Mouse (Mus musculus) hindbrain, embryonic 15.5 days (tissue): Measurements from ENCODE around the gene Rpl18. TPM values are rescaled to one million over a fixed set of nuclear protein-coding genes. Genes with fewer than 3 reads are reported as not detected.
A peak's percentile ranks its signal among the peaks of the same experiment; 100 is the strongest.

Experiments used
- ATAC-seq: fragments of 200-750 bp; cut with Nextera tagmentation; 2 replicates; pipeline ENCODE4 v1.8.0; 2017; ENCODE audit warnings: low read depth, moderate number of reproducible peaks, moderate TSS enrichment; ENCODE audit not compliant: low FRiP score
- H3K27ac ChIP-seq: fragments of 300-500 bp; sonication (generic); replicated peaks from 2 replicates; pipeline ENCODE4 v1.5.1; 2015; ENCODE audit warnings: mild to moderate bottlenecking, inconsistent platforms
- H3K27me3 ChIP-seq: fragments of 300-500 bp; sonication (generic); 2 replicates; pipeline ENCODE4 v1.6.1; 2015; ENCODE audit warnings: control low read depth, inconsistent platforms
- H3K36me3 ChIP-seq: fragments of 300-500 bp; sonication (generic); 2 replicates; pipeline ENCODE4 v1.6.1; 2015; ENCODE audit warnings: control low read depth, inconsistent platforms
- H3K4me1 ChIP-seq: fragments of 300-500 bp; sonication (generic); replicated peaks from 2 replicates; pipeline ENCODE4 v1.6.1; 2015; ENCODE audit warnings: control low read depth, inconsistent platforms
- H3K4me2 ChIP-seq: fragments of 300-500 bp; sonication (generic); 2 replicates; pipeline ENCODE4 v1.6.1; 2015; ENCODE audit warnings: moderate library complexity, mild to moderate bottlenecking, inconsistent platforms
- H3K4me3 ChIP-seq: fragments of 300-500 bp; sonication (generic); 2 replicates; pipeline ENCODE4 v1.5.1; 2015; ENCODE audit warnings: mild to moderate bottlenecking, inconsistent platforms
- H3K9ac ChIP-seq: fragments of 300-500 bp; sonication (generic); 2 replicates; pipeline ENCODE4 v1.6.1; 2015; ENCODE audit warnings: inconsistent platforms
- H3K9me3 ChIP-seq: fragments of 300-500 bp; sonication (generic); 2 replicates; pipeline ENCODE4 v1.6.1; 2016; ENCODE audit warnings: control low read depth, inconsistent platforms
- WGBS: fragments of 180-500 bp; shearing (Covaris S2); methylation state at CpG from one replicate; pipeline ENCODE4 v1.1.7; 2015; 5-methylcytosine and 5-hydroxymethylcytosine counted together
- polyA plus RNA-seq: library from polyadenylated mRNA; unstranded; fragments of >200 nt; fragmentation: Nextera tagmentation; extraction: Ambion mirVana; gene quantifications from 2 replicates; pipeline ENCODE4 v1.2.1, GENCODE M21; 2015

The Rpl18 gene
- polyA plus RNA-seq, 1 experiment from 2014 or later = 528 TPM

- H3K4me2 ChIP-seq = peak overlapping the region; percentile 98
- peak overlapping the region; percentile 63 for H3K27ac ChIP-seq
- peaks cover 31% of the 10 kb centered on the region for H3K36me3 ChIP-seq
- no peaks in the 10 kb centered on the region for H3K9me3 ChIP-seq
- peaks cover 70% of the 10 kb centered on the region for H3K4me1 ChIP-seq
- ATAC-seq = no peak
- WGBS = 58% methylated on average over 14 of the region's 14 CpGs
- no peak overlapping the region; the same call in 1 of the 2 replicates for H3K9ac ChIP-seq
- no peak overlapping the region for H3K4me3 ChIP-seq
- no peaks in the 10 kb centered on the region for H3K27me3 ChIP-seq
Observed at GRCm38 (mm10) chr7:45709677-45710355, 5.4 kb upstream of the Rpl18 start.

DNA sequence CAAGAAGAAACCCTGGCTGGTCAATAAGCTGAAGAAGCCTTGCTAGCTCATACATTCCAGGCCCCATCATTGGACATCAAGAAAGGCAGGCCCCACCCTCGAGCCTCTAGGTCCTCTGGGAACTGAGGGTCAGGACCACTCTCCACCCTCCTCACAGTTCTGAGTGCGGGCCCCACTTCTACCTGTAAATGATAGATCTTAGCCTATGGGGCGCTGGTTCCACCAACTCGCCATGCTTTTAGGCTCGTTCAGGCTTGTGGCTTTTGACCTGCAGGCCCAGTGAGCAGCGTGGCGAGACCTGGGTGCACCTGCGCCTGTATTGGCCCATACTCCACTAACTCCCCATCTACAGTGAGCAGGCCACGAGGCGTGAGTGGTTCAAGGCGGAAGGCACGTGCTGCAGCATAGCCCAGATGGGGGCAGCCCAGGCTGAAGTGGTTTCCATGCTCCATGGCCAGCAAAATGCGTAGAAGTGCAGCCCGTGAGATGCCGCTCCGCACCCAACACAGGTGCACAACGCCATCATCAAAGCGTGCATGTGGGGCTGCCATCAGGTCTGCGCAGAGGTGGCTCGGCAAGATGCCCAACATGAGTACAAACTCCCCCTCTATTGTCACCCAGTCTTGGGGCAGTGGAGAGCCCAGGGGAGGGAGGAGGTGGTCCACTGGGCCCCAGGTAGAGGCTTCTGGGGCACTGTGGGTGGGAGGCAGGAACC lies 4.6 kb upstream of the Rpl18 start:
- no peaks in the 10 kb centered on the region for H3K9me3 ChIP-seq
- peaks cover 31% of the 10 kb centered on the region for H3K36me3 ChIP-seq
- no peak overlapping the region for H3K27ac ChIP-seq
- no peak for ATAC-seq
- H3K9ac ChIP-seq = no peak overlapping the region; the same call in 1 of the 2 replicates
- no peak overlapping the region for H3K4me3 ChIP-seq
- H3K4me2 ChIP-seq = no peak overlapping the region
- peaks cover 68% of the 10 kb centered on the region for H3K4me1 ChIP-seq
- no peaks in the 10 kb centered on the region for H3K27me3 ChIP-seq
- WGBS = 94% methylated on average over 20 of the region's 20 CpGs

DNA sequence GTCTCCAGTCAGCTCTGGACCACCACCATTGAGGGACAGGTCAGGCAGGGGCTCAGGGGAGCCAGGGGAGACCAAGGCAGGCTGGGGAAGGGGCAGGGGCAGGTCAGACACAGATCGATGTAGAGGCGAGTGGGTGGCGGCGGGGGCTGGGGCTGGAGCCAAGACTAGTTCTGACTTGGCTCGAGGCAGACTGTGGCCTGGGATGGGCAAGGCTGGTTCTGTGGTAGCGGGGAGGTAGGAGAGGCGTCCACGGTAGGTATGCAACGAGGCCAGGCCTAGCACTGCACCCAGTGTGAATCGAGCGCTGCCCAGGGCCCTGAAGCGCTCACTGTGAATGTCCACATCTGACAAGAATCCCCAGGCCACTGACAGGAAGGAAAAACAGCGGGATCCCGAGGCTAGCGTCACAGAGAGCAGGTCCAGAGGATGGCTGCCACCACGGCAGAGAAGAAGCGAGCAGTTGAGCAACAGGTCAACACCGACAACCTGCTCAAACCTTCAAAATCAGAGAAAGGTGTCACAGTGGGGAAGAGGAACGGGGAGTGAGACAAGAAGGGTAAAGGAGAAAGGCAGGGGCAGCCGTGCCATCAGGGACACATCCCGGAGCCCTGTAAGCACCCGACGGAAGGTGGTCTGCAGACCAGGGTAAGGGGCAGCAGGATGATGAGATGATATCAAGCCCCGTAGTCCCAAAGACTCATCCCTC lies 3.8 kb upstream of the Rpl18 start:
- Histone ChIP-seq H3K36me3 (peaks cover 31% of the 10 kb centered on the region), H3K27ac (no peak overlapping the region), H3K27me3 (no peaks in the 10 kb centered on the region), H3K4me3 (no peak overlapping the region), H3K4me2 (no peak overlapping the region), H3K4me1 (peaks cover 68% of the 10 kb centered on the region), H3K9ac (no peak overlapping the region), H3K9me3 (no peaks in the 10 kb centered on the region)
- 94% methylated on average over 24 of the region's 24 CpGs for WGBS
- no peak for ATAC-seq

DNA sequence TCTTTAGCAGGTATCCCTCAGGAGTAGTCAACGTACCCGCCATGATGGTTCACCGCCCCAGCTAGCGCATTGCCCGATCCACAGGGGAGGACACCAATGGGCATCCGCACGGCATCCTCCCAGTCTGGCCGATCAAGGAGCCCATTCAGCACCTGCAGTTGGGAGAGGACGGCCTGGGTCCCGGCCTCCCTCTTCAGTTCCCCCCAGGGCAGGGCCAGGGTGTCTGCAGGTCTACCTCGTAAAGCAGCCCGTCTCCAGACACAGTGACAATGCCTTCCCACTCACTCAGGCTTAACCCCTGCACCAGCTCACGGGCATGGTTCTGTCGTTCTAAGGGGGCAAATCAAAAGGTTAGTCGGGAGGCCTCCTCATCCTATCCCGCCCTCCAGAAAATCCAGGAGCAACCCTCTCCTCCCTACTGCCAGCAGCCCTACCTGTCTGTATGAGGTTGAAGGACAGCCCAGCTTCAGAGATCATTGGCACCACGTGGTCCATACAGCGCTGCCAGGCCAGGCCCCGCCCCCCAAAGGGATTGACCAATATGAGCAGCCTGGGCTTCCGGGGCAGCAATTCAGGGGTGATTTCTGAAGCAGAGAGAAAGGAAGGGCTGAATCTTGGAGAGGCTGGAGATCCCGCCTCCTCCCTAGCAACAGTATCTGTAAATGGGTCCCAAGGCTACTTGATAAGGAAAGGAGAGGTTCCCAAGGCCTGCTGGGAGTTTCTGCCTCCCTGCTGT lies 3.1 kb upstream of the Rpl18 start:
- Histone ChIP-seq H3K9me3 (no peaks in the 10 kb centered on the region), H3K4me3 (no peak overlapping the region), H3K27ac (no peak overlapping the region), H3K9ac (no peak overlapping the region), H3K36me3 (peaks cover 31% of the 10 kb centered on the region), H3K4me2 (no peak overlapping the region), H3K4me1 (peaks cover 68% of the 10 kb centered on the region), H3K27me3 (no peaks in the 10 kb centered on the region)
- no peak for ATAC-seq
- WGBS = 88% methylated on average over 21 of the region's 21 CpGs

- ATAC-seq = no peak
- WGBS = 95% methylated on average over 16 of the region's 16 CpGs
- H3K4me2 ChIP-seq = no peak overlapping the region
- no peak overlapping the region for H3K9ac ChIP-seq
- peaks cover 31% of the 10 kb centered on the region for H3K36me3 ChIP-seq
- H3K27ac ChIP-seq = no peak overlapping the region
- H3K4me3 ChIP-seq = no peak overlapping the region
- peaks cover 57% of the 10 kb centered on the region for H3K4me1 ChIP-seq
- H3K27me3 ChIP-seq = no peaks in the 10 kb centered on the region
- H3K9me3 ChIP-seq = no peaks in the 10 kb centered on the region
Observed at GRCm38 (mm10) chr7:45713396-45713795, 1.9 kb upstream of the Rpl18 start.

GRCm38 (mm10) chr7:45713881-45714520 lies 1.3 kb upstream of the Rpl18 start:
- Histone ChIP-seq H3K9me3 (no peaks in the 10 kb centered on the region), H3K4me1 (peaks cover 56% of the 10 kb centered on the region), H3K9ac (peak overlapping the region; percentile 69), H3K4me2 (peak overlapping the region; percentile 81), H3K27ac (no peak overlapping the region), H3K4me3 (peak overlapping the region; percentile 58), H3K36me3 (peaks cover 31% of the 10 kb centered on the region), H3K27me3 (no peaks in the 10 kb centered on the region)
- ATAC-seq = no peak
- 85% methylated on average over 6 of the region's 6 CpGs for WGBS

GRCm38 (mm10) chr7:45714630-45715089 lies 597 bp upstream of the Rpl18 start:
- peak overlapping the region; percentile 58 for H3K4me3 ChIP-seq
- H3K27ac ChIP-seq = peak overlapping the region; percentile 66
- peak overlapping the region; percentile 81 for H3K4me2 ChIP-seq
- H3K4me1 ChIP-seq = peaks cover 56% of the 10 kb centered on the region
- no peaks in the 10 kb centered on the region for H3K9me3 ChIP-seq
- H3K9ac ChIP-seq = peak overlapping the region; percentile 69
- 11% methylated on average over 14 of the region's 14 CpGs for WGBS
- ATAC-seq = peak; percentile 55; the same call in 1 of the 2 replicates
- H3K27me3 ChIP-seq = no peaks in the 10 kb centered on the region
- H3K36me3 ChIP-seq = peaks cover 31% of the 10 kb centered on the region

- Histone ChIP-seq H3K9ac (peak overlapping the region; percentile 8), H3K4me3 (peak overlapping the region; percentile 58)
- no peak for ATAC-seq
Observed at GRCm38 (mm10) chr7:45715741-45716459, 643 bp downstream of the Rpl18 start.

DNA sequence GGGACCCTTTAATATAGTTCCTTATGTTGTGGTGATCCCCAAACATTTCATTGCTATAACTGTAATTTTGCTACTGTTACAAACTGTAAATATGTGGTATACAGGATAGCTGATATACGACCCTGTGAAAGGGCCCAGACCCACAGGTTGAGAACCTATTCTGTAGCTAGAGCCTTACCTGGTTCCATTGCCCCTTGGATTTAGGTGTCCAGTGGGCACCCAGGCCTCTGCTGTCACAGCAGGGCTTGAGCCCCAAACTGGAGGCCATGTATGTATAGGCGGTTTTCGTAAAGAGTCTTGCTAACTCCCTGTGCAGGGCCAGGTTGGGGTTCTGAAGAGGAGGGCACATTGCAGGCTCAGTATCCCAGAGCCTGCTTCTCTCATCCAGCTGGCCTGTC lies 1.2 kb downstream of the Rpl18 start:
- H3K9ac ChIP-seq = no peak overlapping the region
- no peaks in the 10 kb centered on the region for H3K9me3 ChIP-seq
- peaks cover 48% of the 10 kb centered on the region for H3K4me1 ChIP-seq

More at GRCm38 (mm10) chr7:45715741-45716459, 643 bp downstream of the Rpl18 start:
- peak overlapping the region; percentile 58 for H3K27ac ChIP-seq
- peaks cover 32% of the 10 kb centered on the region for H3K36me3 ChIP-seq
- H3K4me2 ChIP-seq = peak overlapping the region; percentile 81
- WGBS = 85% methylated on average over 19 of the region's 19 CpGs
- no peaks in the 10 kb centered on the region for H3K27me3 ChIP-seq
- peaks cover 48% of the 10 kb centered on the region for H3K4me1 ChIP-seq
- H3K9me3 ChIP-seq = no peaks in the 10 kb centered on the region

DNA sequence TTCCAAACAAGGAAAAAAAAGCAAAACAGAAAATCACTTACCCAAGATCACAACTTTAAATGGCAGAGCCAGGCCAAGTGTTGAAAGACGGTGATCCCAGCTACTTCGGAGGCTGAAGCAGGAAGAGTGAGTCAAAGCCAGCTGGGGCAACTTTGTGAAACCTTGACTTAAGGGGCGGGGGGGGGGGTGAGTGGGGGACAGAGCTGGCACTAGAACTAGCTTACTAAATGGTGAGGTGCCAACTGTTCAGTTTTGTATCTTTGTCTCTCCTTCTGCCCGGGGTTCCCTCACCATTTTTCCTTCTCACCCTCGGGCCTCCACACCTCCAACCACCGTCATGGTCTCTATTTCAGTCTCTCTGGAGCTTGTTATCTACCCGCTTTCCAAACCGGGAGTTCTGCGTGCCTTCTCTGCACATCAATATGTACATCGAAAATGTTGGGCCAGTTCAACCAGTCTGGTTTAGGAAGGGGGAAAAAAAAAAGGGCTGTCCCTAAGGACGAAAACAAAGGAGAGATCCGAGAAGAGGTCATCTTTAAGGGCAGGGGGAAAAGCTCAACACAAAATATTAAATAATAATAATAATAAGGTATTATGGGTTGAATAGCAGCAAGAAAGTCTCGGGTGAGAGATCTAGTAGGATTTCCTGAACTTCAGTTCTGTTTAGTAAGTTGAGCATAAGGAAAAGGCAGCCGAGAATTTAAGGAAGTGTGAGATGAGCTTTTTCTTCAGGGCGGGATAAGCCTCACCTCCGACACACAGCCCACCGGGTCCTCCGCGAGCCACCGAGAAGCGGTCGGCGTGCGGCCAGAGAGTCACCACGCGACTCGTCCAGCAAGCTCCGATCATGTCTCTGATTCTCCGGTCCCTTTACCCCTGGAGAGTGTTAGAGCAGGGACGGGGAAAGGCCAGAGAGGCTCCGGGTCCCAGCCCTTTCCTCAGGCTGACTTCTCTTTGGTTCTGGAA lies 2.0 kb downstream of the Rpl18 start:
- Histone ChIP-seq H3K4me1 (peaks cover 48% of the 10 kb centered on the region), H3K27me3 (no peaks in the 10 kb centered on the region), H3K4me3 (peak overlapping the region; percentile 90), H3K9me3 (no peaks in the 10 kb centered on the region), H3K4me2 (peak overlapping the region; percentile 81), H3K27ac (peak overlapping the region; percentile 92), H3K9ac (peak overlapping the region; percentile 92), H3K36me3 (peaks cover 27% of the 10 kb centered on the region)
- peak; percentile 19 for ATAC-seq
- WGBS = 12% methylated on average over 31 of the region's 31 CpGs

More for the DNA sequence above, 1.2 kb downstream of the Rpl18 start:
- peak overlapping the region; percentile 90 for H3K4me3 ChIP-seq
- peaks cover 32% of the 10 kb centered on the region for H3K36me3 ChIP-seq
- no peak for ATAC-seq
- 87% methylated on average over 3 of the region's 3 CpGs for WGBS
- H3K27me3 ChIP-seq = no peaks in the 10 kb centered on the region
- H3K4me2 ChIP-seq = peak overlapping the region; percentile 81
- no peak overlapping the region for H3K27ac ChIP-seq
